Mouse (Mus musculus) C2C12 (cell line): Measurements from ENCODE around the gene Zfp784. TPM values are rescaled to one million over a fixed set of nuclear protein-coding genes. Genes with fewer than 3 reads are reported as not detected.

Source experiments
- H3K27me3 ChIP-seq: one replicate; pipeline ENCODE4 v1.6.1; 2011; ENCODE audit not compliant: control insufficient read depth, insufficient read depth, insufficient read length
- H3K36me3 ChIP-seq: one replicate; pipeline ENCODE4 v1.6.1; 2011; ENCODE audit not compliant: control insufficient read depth, insufficient read depth
- H3K4me3 ChIP-seq: one replicate; pipeline ENCODE4 v1.5.1; 2011; ENCODE audit warnings: mild to moderate bottlenecking, control low read depth; ENCODE audit not compliant: poor library complexity, insufficient read depth, severe bottlenecking
- H3K79me2 ChIP-seq: one replicate; pipeline ENCODE4 v1.6.1; 2011; ENCODE audit not compliant: control insufficient read depth, insufficient read depth
- H3K79me3 ChIP-seq: one replicate; pipeline ENCODE4 v1.6.1; 2011; ENCODE audit warnings: low read depth, control low read depth
- H3ac ChIP-seq: one replicate; pipeline ENCODE3; 2011; ENCODE audit warnings: low read depth; ENCODE audit not compliant: control insufficient read depth, insufficient read length
- CEBPB ChIP-seq: IDR thresholded peaks from one replicate; pipeline ENCODE4 v1.6.1; 2011; ENCODE audit warnings: low read depth, mild to moderate bottlenecking, control low read depth, moderate library complexity
- CTCF ChIP-seq: IDR thresholded peaks from one replicate; pipeline ENCODE4 v1.5.1; 2011; ENCODE audit not compliant: control insufficient read depth, insufficient read depth, insufficient read length
- FOSL1 ChIP-seq: IDR thresholded peaks from one replicate; pipeline ENCODE4 v1.8.0; 2011; ENCODE audit warnings: mild to moderate bottlenecking, low read length; ENCODE audit not compliant: poor library complexity, insufficient read depth, severe bottlenecking
- MAX ChIP-seq: IDR thresholded peaks from one replicate; pipeline ENCODE4 v1.6.1; 2011; ENCODE audit warnings: mild to moderate bottlenecking, control low read depth
- MYOD1 ChIP-seq: IDR thresholded peaks from one replicate; pipeline ENCODE4 v1.6.1; 2011; ENCODE audit warnings: low read depth; ENCODE audit not compliant: control insufficient read depth, insufficient read length
- MYOG ChIP-seq: IDR thresholded peaks from one replicate; pipeline ENCODE4 v1.6.1; 2011; ENCODE audit not compliant: control insufficient read depth, insufficient read length; ENCODE audit errors: extremely low read depth
- USF1 ChIP-seq: IDR thresholded peaks from one replicate; pipeline ENCODE4 v1.6.1; 2011; ENCODE audit warnings: low read depth, mild to moderate bottlenecking, control low read depth, moderate library complexity
- polyA plus RNA-seq: library from polyadenylated mRNA; unstranded; fragments of >200 nt; fragmentation: generic; extraction: Trizol; gene quantifications from one replicate; pipeline ENCODE4 v1.2.1, GENCODE M21; 2012; ENCODE audit warnings: missing spikeins

The Zfp784 gene
- polyA plus RNA-seq, 1 experiment: 1.5 TPM

DNA sequence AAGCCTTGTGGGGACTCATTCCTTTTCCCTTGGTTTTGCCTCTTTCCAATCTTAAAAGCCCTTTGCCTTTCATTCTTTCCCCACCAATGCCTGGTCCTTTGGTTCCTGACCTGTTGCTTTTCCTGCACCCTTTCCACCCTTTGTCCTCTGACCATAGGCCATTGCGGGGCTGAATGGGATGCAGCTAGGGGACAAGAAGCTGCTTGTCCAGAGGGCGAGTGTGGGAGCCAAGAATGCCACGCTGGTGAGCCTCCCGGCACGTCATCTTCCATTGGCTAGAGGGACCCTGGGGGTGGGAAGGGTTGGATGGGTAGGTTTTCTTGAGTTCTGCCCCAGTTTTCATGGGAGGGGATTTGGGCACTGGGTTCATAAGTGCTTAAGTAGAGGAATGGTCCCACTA is 36.7 kb upstream of the Zfp784 start:
- peaks cover 44% of the 10 kb centered on the region for H3K79me3 ChIP-seq
- no peaks in the 10 kb centered on the region for H3K27me3 ChIP-seq
- no peak overlapping the region for H3K4me3 ChIP-seq
- H3ac ChIP-seq: no peak overlapping the region
- H3K79me2 ChIP-seq: peaks cover 72% of the 10 kb centered on the region
- no peak for TF ChIP-seq FOSL1
- TF ChIP-seq CEBPB: no peak
- peaks cover 72% of the 10 kb centered on the region for H3K36me3 ChIP-seq

DNA sequence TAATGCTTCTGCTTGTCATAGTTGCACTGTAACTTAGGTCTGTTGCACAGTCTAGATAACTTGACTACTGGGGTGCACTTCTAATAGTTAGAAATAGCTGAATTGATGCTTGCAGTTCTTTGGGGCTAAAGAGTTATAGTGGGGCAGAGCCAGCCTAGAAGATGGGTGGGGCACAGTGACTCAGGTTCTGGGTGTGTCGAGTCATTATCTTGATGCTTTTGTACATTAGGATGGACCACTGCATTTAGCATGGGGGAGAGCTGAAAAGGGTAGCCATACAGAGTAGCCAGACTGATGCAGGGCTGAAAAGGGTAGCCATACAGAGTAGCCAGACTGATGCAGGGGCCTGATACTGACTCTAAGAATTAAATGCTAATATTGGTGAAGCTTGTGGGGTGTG is 35.3 kb upstream of the Zfp784 start:
- peaks cover 57% of the 10 kb centered on the region for H3K79me3 ChIP-seq
- peaks cover 86% of the 10 kb centered on the region for H3K79me2 ChIP-seq
- H3K27me3 ChIP-seq: no peaks in the 10 kb centered on the region
- peaks cover 82% of the 10 kb centered on the region for H3K36me3 ChIP-seq
- H3ac ChIP-seq: no peak overlapping the region
- TF ChIP-seq FOSL1: no peak
- TF ChIP-seq CEBPB: no peak
- TF ChIP-seq CTCF: no peak
- no peak for TF ChIP-seq USF1
- no peak for TF ChIP-seq MAX
- TF ChIP-seq MYOG: no peak
- TF ChIP-seq MYOD1: no peak
- no peak overlapping the region for H3K4me3 ChIP-seq

DNA sequence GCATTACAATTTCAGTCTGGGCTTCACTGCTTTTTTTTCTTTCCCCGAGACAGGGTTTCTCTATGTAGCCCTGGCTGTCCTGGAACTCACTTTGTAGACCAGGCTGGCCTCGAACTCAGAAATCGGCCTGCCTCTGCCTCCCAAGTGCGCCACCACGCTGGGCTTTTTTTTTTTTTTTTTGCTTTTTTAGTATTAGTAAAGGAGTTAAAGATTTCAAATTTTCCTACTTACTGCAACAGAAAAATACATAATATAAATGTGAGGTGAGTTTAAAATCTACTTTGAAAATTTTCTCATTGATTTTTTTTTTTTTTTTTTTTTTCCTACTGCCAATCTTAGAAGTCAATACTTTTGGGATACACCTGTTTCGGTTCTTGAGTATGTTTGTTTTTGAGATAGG is 26.6 kb upstream of the Zfp784 start:
- Histone ChIP-seq H3ac (no peak overlapping the region), H3K27me3 (no peaks in the 10 kb centered on the region), H3K79me2 (peaks cover 76% of the 10 kb centered on the region), H3K36me3 (peaks cover 49% of the 10 kb centered on the region), H3K4me3 (no peak overlapping the region), H3K79me3 (peaks cover 70% of the 10 kb centered on the region)
- no peak for TF ChIP-seq CEBPB

DNA sequence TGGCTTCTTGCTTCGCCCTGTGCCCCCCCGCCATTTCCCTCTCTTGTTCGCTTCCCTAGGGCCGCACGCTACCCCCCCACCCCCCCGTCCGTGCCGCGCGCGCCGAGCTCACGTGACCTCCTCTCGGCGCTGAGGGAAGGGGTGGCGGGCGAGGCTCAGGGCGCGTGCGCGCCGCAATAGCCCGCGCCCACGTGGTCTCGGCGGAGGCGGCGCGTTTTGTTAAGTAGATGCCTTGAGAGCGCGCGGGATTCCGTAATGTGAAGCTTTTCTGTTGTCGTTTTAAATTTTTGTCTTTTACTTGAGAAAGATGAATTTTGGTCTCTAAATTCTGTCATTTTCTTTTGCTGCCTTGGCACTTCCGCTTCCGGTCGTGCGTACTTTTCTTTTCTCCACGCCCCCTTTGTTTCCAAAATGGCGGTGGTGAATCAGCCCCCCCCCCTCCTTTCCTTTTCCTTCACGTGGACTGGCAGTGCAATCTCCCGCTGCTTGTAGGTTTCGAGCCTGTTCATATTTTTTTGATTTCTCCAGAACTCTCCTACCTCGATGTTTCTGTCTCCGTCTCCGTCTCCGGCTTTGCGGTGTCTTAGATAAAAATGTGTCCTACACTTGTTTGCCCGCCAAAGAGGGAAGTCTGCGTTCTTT is 24.2 kb upstream of the Zfp784 start:
- TF ChIP-seq CTCF (no peak), USF1 (peak; percentile 84), MYOD1 (no peak)
- peak overlapping the region; percentile 75 for H3K4me3 ChIP-seq
- no peaks in the 10 kb centered on the region for H3K27me3 ChIP-seq
- H3K36me3 ChIP-seq: peaks cover 26% of the 10 kb centered on the region
- H3K79me3 ChIP-seq: peaks cover 47% of the 10 kb centered on the region
- H3K79me2 ChIP-seq: peaks cover 52% of the 10 kb centered on the region
- H3ac ChIP-seq: peak overlapping the region; percentile 86

- TF ChIP-seq FOSL1 (no peak), CTCF (no peak), MYOG (no peak), USF1 (no peak), CEBPB (no peak)
- H3K79me3 ChIP-seq: peaks cover 41% of the 10 kb centered on the region
- peaks cover 46% of the 10 kb centered on the region for H3K79me2 ChIP-seq
- peaks cover 22% of the 10 kb centered on the region for H3K36me3 ChIP-seq
- H3K4me3 ChIP-seq: peak within 1 kb of the TSS; percentile 75
- H3ac ChIP-seq: peak within 1 kb of the TSS; percentile 93
- H3K27me3 ChIP-seq: peaks cover 3% of the 10 kb centered on the region
Measured at GRCm38 (mm10) chr7:5061774-5062359, 23.6 kb upstream of the Zfp784 start, which contains the start of gene U2af2. U2af2 (plus strand) TSS chr7:5062143.

GRCm38 (mm10) chr7:5060944-5061773 is 22.9 kb upstream of the Zfp784 start:
- peaks cover 7% of the 10 kb centered on the region for H3K27me3 ChIP-seq
- H3ac ChIP-seq: peak overlapping the region; percentile 93
- peaks cover 34% of the 10 kb centered on the region for H3K79me3 ChIP-seq
- peak overlapping the region; percentile 75 for H3K4me3 ChIP-seq
- H3K79me2 ChIP-seq: peaks cover 39% of the 10 kb centered on the region
- TF ChIP-seq USF1 (no peak), CTCF (peak; percentile 18)
- H3K36me3 ChIP-seq: peaks cover 14% of the 10 kb centered on the region
